Mouse (Mus musculus) brain, embryonic 14.5 days (tissue): ENCODE results near the gene Rnf220.

ENCODE experiments used
- CTCF ChIP-seq: fragments of 200-500 bp; IDR thresholded peaks from 2 replicates; pipeline ENCODE4 v1.5.1; 2012; ENCODE audit warnings: inconsistent platforms, mild to moderate bottlenecking, moderate library complexity, borderline replicate concordance; ENCODE audit not compliant: insufficient read depth, insufficient read length; ENCODE audit errors: extremely low read depth
- POLR2A ChIP-seq: fragments of 200-500 bp; IDR thresholded peaks from 2 replicates; pipeline ENCODE4 v1.6.1; 2012; ENCODE audit warnings: mild to moderate bottlenecking, inconsistent platforms, borderline replicate concordance; ENCODE audit not compliant: poor library complexity, insufficient read depth, insufficient read length, severe bottlenecking; ENCODE audit errors: extremely low read depth

DNA sequence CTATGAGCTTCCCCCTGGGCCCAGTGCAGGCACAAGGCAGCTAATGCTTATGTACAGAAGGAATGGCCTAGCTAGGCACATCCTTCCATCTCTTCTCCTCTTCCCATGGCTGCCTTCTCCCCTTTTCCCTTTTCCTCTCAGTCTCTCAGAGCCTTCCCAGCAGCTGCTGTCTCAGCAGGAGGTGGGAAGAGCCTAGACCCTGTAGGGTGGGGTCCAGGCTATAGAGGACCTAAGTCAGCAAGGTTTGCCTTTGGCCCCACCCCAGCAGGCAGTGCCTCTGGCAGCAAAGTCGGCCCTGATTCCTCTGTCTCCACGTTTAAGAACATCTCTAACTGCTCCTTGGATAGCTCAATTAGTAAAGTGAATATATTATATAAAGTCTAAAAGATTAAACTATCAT lies 147.5 kb downstream of the Rnf220 start:
- no peak for TF ChIP-seq CTCF
- TF ChIP-seq POLR2A = no peak
